Mouse (Mus musculus) midbrain, postnatal 0 days (tissue): ENCODE data around the gene Safb. TPM values are rescaled to one million over a fixed set of nuclear protein-coding genes. Genes with fewer than 3 reads are reported as not detected.
A peak's percentile ranks its signal among the peaks of the same experiment; 100 is the strongest.

Experiments
- ATAC-seq: fragments of 200-750 bp; cut with Nextera tagmentation; 2 replicates; pipeline ENCODE4 v1.8.0; 2017; ENCODE audit warnings: moderate number of reproducible peaks, mild to moderate bottlenecking, moderate TSS enrichment, moderate library complexity; ENCODE audit not compliant: low FRiP score
- DNase-seq: peaks from one replicate; pipeline ENCODE4 v3.0.0-alpha.2; 2015; ENCODE audit warnings: low spot score
- H3K27ac ChIP-seq: fragments of 300-500 bp; sonication (generic); 2 replicates; pipeline ENCODE4 v1.5.1; 2014; ENCODE audit warnings: low read depth, mild to moderate bottlenecking, low read length, mixed read lengths
- H3K27me3 ChIP-seq: fragments of 300-500 bp; sonication (generic); 2 replicates; pipeline ENCODE4 v1.6.1; 2014; ENCODE audit warnings: low read length, control low read depth, mixed read lengths; ENCODE audit not compliant: insufficient read depth
- H3K36me3 ChIP-seq: fragments of 300-500 bp; sonication (generic); 2 replicates; pipeline ENCODE4 v1.6.1; 2014; ENCODE audit warnings: low read length, control low read depth, mixed read lengths; ENCODE audit not compliant: insufficient read depth
- H3K4me1 ChIP-seq: fragments of 300-500 bp; sonication (generic); 2 replicates; pipeline ENCODE4 v1.6.1; 2014; ENCODE audit warnings: mild to moderate bottlenecking, control low read depth, antibody characterized with exemption, low read length, mixed read lengths; ENCODE audit not compliant: insufficient read depth
- H3K4me2 ChIP-seq: fragments of 300-500 bp; sonication (generic); 2 replicates; pipeline ENCODE4 v1.6.1; 2014; ENCODE audit warnings: low read depth, mild to moderate bottlenecking, low read length, mixed read lengths; ENCODE audit not compliant: poor library complexity, severe bottlenecking
- H3K4me3 ChIP-seq: fragments of 300-500 bp; sonication (generic); 2 replicates; pipeline ENCODE4 v1.5.1; 2014; ENCODE audit warnings: low read depth, mild to moderate bottlenecking, low read length, moderate library complexity
- H3K9ac ChIP-seq: fragments of 300-500 bp; sonication (generic); replicated peaks from 2 replicates; pipeline ENCODE4 v1.6.1; 2014; ENCODE audit warnings: mild to moderate bottlenecking, low read length, moderate library complexity, mixed read lengths; ENCODE audit not compliant: poor library complexity, severe bottlenecking
- H3K9me3 ChIP-seq: fragments of 300-500 bp; sonication (generic); 2 replicates; pipeline ENCODE4 v1.6.1; 2016; ENCODE audit warnings: low read length, control low read depth
- CTCF ChIP-seq: IDR thresholded peaks from 2 replicates; pipeline ENCODE4 v1.5.1; 2016; ENCODE audit warnings: antibody characterized with exemption, mild to moderate bottlenecking
- WGBS: fragments of 180-500 bp; shearing (Covaris S2); extraction: QIAGEN DNeasy Blood & Tissue Kit; methylation state at CpG from one replicate; pipeline ENCODE4 v1.1.7; 2014; 5-methylcytosine and 5-hydroxymethylcytosine counted together
- polyA plus RNA-seq: library from polyadenylated mRNA; unstranded; fragments of >200 nt; fragmentation: Nextera tagmentation; extraction: Ambion mirVana; gene quantifications from 2 replicates; pipeline ENCODE4 v1.2.1, GENCODE M21; 2015
- total RNA-seq: library from RNA; depleted of rRNA; stranded (reverse); fragments of >200 nt; gene quantifications from 2 replicates; pipeline ENCODE4 v1.2.3, GENCODE M21; 2014; rRNA removed

Safb gene
- total and polyA plus RNA-seq, 2 experiments from 2014 or later, result 56.1 to 95.9 TPM

DNA sequence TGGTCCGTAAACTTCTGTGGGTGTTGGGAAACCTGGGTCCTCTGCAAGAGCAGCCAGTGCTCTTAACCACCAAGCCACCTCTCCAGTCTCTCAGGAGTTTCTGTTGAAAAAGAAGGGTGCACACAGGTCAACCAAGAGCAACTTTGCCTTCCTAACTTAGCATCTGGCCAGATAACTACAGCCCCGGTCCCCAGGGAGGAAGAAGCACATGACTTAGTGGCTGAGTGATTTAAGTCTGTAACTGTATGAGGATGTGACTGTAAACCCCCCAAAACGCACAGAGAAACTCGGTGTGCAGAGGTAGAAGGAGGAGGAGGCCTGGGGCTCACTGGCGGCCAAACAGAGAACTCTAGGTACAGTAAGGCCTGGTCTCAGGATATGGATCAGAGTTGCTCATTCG, 49.4 kb downstream of the Safb start:
- Histone ChIP-seq H3K27me3 (no peaks in the 10 kb centered on the region), H3K9ac (no peak overlapping the region), H3K4me3 (no peak overlapping the region), H3K36me3 (no peaks in the 10 kb centered on the region), H3K4me1 (no peaks in the 10 kb centered on the region), H3K9me3 (no peaks in the 10 kb centered on the region), H3K4me2 (no peak overlapping the region), H3K27ac (no peak overlapping the region)
- DNase-seq (no peak), ATAC-seq (no peak)
- no peak for TF ChIP-seq CTCF
- WGBS, result 89% methylated on average over 6 of the region's 6 CpGs

DNA sequence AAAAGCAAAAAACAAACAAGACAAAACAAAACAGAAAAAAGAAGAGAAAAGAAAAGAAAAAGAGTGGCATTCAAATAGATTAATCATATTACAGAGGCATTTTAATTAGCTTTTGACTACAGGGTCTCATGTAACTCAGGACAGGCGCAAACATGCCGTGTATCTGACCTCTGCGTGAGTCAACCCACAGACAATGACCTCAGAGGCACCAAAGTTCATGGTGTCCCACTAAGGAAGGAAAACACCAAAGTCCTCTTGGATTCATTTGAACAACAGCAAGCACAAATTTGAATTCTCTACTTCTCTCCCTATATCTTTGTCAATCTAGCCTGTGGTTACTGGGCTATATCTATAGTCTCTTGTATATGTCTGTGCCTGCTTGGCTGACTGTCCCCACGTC, 58.6 kb downstream of the Safb start:
- no peak overlapping the region for H3K27ac ChIP-seq
- no peaks in the 10 kb centered on the region for H3K27me3 ChIP-seq
- no peak overlapping the region for H3K4me3 ChIP-seq
- H3K36me3 ChIP-seq, result no peaks in the 10 kb centered on the region
- DNase-seq (no peak), ATAC-seq (no peak)
- no peaks in the 10 kb centered on the region for H3K4me1 ChIP-seq
- WGBS, result 82% methylated on average over 4 of the region's 4 CpGs
- no peak overlapping the region for H3K4me2 ChIP-seq
- H3K9ac ChIP-seq, result no peak overlapping the region
- H3K9me3 ChIP-seq, result no peaks in the 10 kb centered on the region
- no peak for TF ChIP-seq CTCF

DNA sequence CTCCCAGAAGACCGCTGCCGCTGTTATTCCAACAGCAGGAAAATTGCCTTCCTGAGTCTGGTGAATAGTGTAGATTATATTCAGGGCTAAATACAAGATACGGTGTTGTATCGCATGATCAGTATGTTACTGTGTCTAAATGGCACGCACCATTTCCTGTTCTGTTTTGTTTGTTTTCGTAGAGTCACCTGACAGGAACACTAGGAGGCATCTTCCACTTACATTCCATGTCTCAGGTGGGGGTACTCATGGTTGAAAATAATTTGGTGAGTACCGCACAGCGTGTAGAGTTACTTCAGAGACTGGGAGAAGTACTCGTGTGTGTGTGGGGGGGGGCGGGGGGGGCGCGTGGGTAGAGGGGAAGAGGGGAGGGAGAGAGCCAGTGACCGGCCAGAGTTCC, 62.9 kb downstream of the Safb start:
- Histone ChIP-seq H3K4me3 (no peak overlapping the region), H3K27ac (no peak overlapping the region), H3K36me3 (no peaks in the 10 kb centered on the region), H3K27me3 (no peaks in the 10 kb centered on the region), H3K9me3 (no peaks in the 10 kb centered on the region), H3K9ac (no peak overlapping the region), H3K4me2 (no peak overlapping the region), H3K4me1 (no peaks in the 10 kb centered on the region)
- no peak for ATAC-seq
- no peak for DNase-seq
- 58% methylated on average over 11 of the region's 13 CpGs for WGBS
- no peak for TF ChIP-seq CTCF

DNA sequence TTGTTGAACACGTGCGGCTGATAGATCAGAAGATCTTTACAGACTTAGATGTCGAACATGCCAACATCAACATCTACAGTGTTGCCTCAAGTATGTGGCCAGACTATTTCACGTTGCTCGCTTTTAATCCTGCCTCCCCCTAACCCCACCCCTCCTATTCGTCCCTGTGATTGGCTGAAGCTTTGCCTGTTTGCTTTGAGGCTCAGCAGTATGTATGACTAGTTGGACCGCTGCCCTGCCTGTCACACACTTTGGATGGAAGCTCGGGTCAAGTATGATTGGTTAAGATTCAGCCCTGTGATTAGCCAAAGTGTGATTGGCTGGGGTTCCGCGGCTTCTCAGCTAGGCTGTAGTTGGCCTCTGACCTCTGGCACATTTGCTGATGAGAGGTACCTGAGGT, 67.2 kb downstream of the Safb start:
- no peak for TF ChIP-seq CTCF
- ATAC-seq, result no peak
- Histone ChIP-seq H3K9me3 (no peaks in the 10 kb centered on the region), H3K9ac (no peak overlapping the region), H3K4me1 (no peaks in the 10 kb centered on the region), H3K4me2 (no peak overlapping the region), H3K36me3 (no peaks in the 10 kb centered on the region), H3K4me3 (no peak overlapping the region), H3K27ac (no peak overlapping the region), H3K27me3 (no peaks in the 10 kb centered on the region)
- peak; percentile 22 for DNase-seq
- 41% methylated on average over 10 of the region's 10 CpGs for WGBS

DNA sequence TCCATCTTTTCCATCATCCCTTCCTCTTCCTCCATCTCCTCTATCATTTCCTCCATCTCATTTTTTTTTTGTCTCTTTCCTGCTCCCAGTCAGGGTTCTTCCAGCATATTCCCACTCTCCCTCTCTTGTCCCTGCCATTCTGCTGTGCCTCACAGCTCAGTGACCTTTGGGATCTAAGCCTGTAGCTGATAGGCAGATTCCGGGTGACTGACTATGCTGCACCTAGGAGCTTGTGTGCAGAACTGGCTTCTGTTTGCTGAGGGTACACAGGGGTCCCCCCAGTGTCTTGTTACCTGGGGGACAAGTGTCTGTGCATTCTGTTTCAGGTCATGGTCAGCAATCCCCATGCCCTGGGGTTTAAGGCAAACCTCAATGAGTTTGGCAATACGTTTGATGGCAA, 70.1 kb downstream of the Safb start:
- ATAC-seq (no peak), DNase-seq (no peak)
- Histone ChIP-seq H3K4me3 (no peak overlapping the region), H3K4me1 (no peaks in the 10 kb centered on the region), H3K9me3 (no peaks in the 10 kb centered on the region), H3K27ac (no peak overlapping the region), H3K27me3 (no peaks in the 10 kb centered on the region), H3K36me3 (no peaks in the 10 kb centered on the region), H3K9ac (no peak overlapping the region), H3K4me2 (no peak overlapping the region)
- no peak for TF ChIP-seq CTCF
- WGBS, result 74% methylated on average over 2 of the region's 2 CpGs

DNA sequence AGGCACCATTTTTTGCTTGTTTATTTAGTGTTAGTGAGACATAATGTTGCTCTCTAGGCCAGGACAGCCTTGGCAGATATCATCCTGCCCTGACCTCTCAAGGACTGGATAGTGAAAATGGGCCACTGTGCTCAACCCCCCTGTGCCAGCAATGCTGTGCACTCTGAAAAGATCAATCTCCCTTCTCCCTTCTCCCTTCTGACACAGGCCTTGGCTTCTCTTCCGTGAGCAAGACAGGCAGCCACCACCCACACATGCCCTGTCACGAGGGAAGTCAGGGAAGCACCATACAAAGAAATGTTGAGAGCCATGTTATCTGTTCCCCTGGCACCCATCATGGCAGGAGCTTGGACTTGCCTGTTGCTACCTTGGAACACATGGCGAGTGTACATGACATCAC, 70.7 kb downstream of the Safb start:
- no peaks in the 10 kb centered on the region for H3K36me3 ChIP-seq
- no peak for TF ChIP-seq CTCF

More for the DNA sequence above, 70.7 kb downstream of the Safb start:
- WGBS, result 91% methylated on average over 3 of the region's 3 CpGs
- no peaks in the 10 kb centered on the region for H3K4me1 ChIP-seq
- no peak overlapping the region for H3K9ac ChIP-seq
- H3K27me3 ChIP-seq, result no peaks in the 10 kb centered on the region
- DNase-seq (no peak), ATAC-seq (no peak)
- no peak overlapping the region for H3K4me3 ChIP-seq
- no peak overlapping the region for H3K4me2 ChIP-seq
- no peaks in the 10 kb centered on the region for H3K9me3 ChIP-seq
- H3K27ac ChIP-seq, result no peak overlapping the region

Other genes starting within 250 kb of the Safb start
- 716 and 795 TPM in 2 replicates for gene Ptprs, start 108.3 kb upstream of the Safb start, total RNA-seq
- 208 and 225 TPM in 2 replicates for gene Ptprs, start 108.3 kb upstream of the Safb start, polyA plus RNA-seq
- not detected in 2 replicates for gene Znrf4, start 72.4 kb upstream of the Safb start, total RNA-seq
- gene Znrf4, start 72.4 kb upstream of the Safb start, polyA plus RNA-seq, result not detected in 2 replicates
- gene Gm20219, start 30.4 kb upstream of the Safb start, total RNA-seq, result 0.22 TPM in 1 of 2 replicates, not detected in the other
- 0.26 and 0.56 TPM in 2 replicates for gene Gm20219, start 30.4 kb upstream of the Safb start, polyA plus RNA-seq
- 30.7 and 45.2 TPM in 2 replicates for gene Safb2, start 240 bp upstream of the Safb start, total RNA-seq
- 42.1 and 48.9 TPM in 2 replicates for gene Safb2, start 240 bp upstream of the Safb start, polyA plus RNA-seq
- 58.2 and 72.8 TPM in 2 replicates for gene 2410015M20Rik, start 24.9 kb downstream of the Safb start, total RNA-seq
- 196 and 197 TPM in 2 replicates for gene 2410015M20Rik, start 24.9 kb downstream of the Safb start, polyA plus RNA-seq
- 606 and 1,008 TPM in 2 replicates for gene Rpl36, start 28.6 kb downstream of the Safb start, total RNA-seq
- gene Rpl36, start 28.6 kb downstream of the Safb start, polyA plus RNA-seq, result 1,065 and 1,089 TPM in 2 replicates
- gene Lonp1, start 42.1 kb downstream of the Safb start, total RNA-seq, result 68.1 and 69.5 TPM in 2 replicates
- gene Lonp1, start 42.1 kb downstream of the Safb start, polyA plus RNA-seq, result 40.1 and 40.2 TPM in 2 replicates
- gene Catsperd, start 43.3 kb downstream of the Safb start, total RNA-seq, result 0.99 and 3.0 TPM in 2 replicates
- 1.5 TPM in 2 replicates for gene Catsperd, start 43.3 kb downstream of the Safb start, polyA plus RNA-seq
- gene Ranbp3, start 88.5 kb downstream of the Safb start, total RNA-seq, result 114 and 136 TPM in 2 replicates
- 96.0 and 98.9 TPM in 2 replicates for gene Ranbp3, start 88.5 kb downstream of the Safb start, polyA plus RNA-seq
- 335 and 480 TPM in 2 replicates for gene Ndufa11, start 132.9 kb downstream of the Safb start, total RNA-seq
- 630 and 676 TPM in 2 replicates for gene Ndufa11, start 132.9 kb downstream of the Safb start, polyA plus RNA-seq
- 32.3 and 36.9 TPM in 2 replicates for gene Vmac, start 133.2 kb downstream of the Safb start, total RNA-seq
- gene Vmac, start 133.2 kb downstream of the Safb start, polyA plus RNA-seq, result 19.2 and 19.8 TPM in 2 replicates
- gene Nrtn, start 172.7 kb downstream of the Safb start, total RNA-seq, result 12.5 and 13.4 TPM in 2 replicates
- gene Nrtn, start 172.7 kb downstream of the Safb start, polyA plus RNA-seq, result 7.4 and 8.0 TPM in 2 replicates
- gene Dus3l, start 179.9 kb downstream of the Safb start, total RNA-seq, result 91.0 and 93.8 TPM in 2 replicates
- 103 and 114 TPM in 2 replicates for gene Dus3l, start 179.9 kb downstream of the Safb start, polyA plus RNA-seq
- 0.44 and 1.3 TPM in 2 replicates for gene Prr22, start 185.4 kb downstream of the Safb start, total RNA-seq
- 0.61 and 1.1 TPM in 2 replicates for gene Prr22, start 185.4 kb downstream of the Safb start, polyA plus RNA-seq
- gene Rfx2, start 246.2 kb downstream of the Safb start, total RNA-seq, result 5.1 and 5.7 TPM in 2 replicates
- 2.3 and 3.0 TPM in 2 replicates for gene Rfx2, start 246.2 kb downstream of the Safb start, polyA plus RNA-seq